Mouse (Mus musculus) bone marrow, adult 2 months (tissue): ENCODE results near the gene Anp32a.

Experiments used
- CTCF ChIP-seq: fragments of 200-500 bp; IDR thresholded peaks from 2 replicates; pipeline ENCODE4 v1.5.1; 2011; ENCODE audit warnings: low read length, control low read depth; ENCODE audit not compliant: control insufficient read depth, insufficient read depth
- POLR2A ChIP-seq: fragments of 200-500 bp; IDR thresholded peaks from 2 replicates; pipeline ENCODE4 v1.6.1; 2011; ENCODE audit warnings: low read depth, mild to moderate bottlenecking, control low read depth, low read length, borderline replicate concordance; ENCODE audit not compliant: control insufficient read depth

DNA sequence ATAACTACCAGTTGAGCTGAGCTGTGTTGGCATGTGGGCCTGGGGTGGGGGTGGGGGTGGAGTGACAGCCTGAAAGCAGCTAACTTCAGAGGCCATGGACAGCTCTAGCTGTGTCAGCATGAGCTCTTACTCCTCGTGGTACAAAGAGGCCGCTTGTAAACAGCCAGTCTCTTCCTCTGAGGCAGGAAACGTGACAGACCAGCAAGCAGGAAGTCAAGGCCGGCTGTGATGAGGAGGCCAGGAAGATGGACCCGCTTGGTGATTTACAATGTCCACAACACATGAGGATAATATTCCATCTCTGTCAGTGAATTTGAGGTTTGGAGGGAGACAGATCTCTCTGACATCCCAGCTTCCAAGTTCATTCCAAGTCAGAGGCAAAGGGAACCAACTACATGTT lies 84.2 kb downstream of the Anp32a start:
- no peak for TF ChIP-seq CTCF
- no peak for TF ChIP-seq POLR2A
